Comparison of ENCODE assay signal across 8 mouse cellular contexts in the genomic region with DNA sequence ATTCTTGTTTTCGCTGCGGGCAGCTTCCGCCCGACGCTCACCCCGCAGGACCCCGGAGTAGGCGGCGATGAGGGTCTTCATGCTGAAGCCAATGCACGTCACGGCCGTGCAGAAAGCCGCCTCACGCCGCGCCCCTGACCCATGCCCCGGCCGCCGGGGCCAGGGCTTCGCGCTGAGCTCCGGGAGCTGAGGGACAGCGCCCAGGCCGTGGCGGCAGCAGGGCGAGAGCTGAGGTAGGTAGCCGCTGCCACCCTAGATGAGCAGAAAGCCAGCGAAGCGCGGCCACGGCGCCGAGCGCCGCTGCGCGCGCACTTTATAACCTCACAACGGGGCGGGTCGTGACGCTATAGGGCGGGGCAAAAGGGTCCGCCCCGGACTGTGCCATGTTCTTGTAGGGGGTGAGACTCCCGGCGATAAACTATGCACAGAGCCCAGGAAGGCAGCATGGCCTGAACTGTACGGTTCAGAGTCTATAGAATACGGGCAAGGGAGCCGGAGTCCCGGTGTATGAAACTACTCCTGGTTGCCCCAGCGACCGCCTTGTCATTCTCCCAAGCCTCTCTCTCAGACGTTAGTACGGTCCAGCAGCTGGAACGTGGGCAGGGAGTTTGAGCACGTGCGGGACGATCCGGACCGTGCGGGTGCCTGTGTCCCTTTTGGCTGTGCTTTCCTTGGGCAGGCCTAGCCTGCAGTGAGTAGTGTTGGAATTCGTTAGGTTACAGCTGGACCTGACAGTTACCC. TPM values are rescaled to one million over a fixed set of nuclear protein-coding genes. Genes with fewer than 3 reads are reported as not detected.
A peak's percentile ranks its signal among the peaks of the same experiment; 100 is the strongest.
DNase-seq lines count a peak whose midpoint lies in the region; ATAC-seq lines count a peak whose summit lies in the region.

A gene (minus strand): TSS at position 288 of the 741 bp plus-strand sequence.

- DNase-seq in adipocyte (ENCODE audit: low spot score), result peak; percentile 89
- peak; percentile 91 for DNase-seq in embryo, embryonic 10 days (ENCODE audit: low spot score)
- peak; percentile 88 for DNase-seq in gastrocnemius, postnatal 14 days
- DNase-seq in left cerebral cortex, postnatal 10 days (ENCODE audit: extremely low spot score in 1 of 2, low spot score in 2 of 2), result peak; percentile 84 to 92
- DNase-seq in right cerebral cortex, postnatal 25 days, result peak; percentile 93
- DNase-seq in urinary bladder, postnatal 4 days (ENCODE audit: low spot score in 2 of 2), result peak; percentile 87 to 92

- peak; percentile 89 for ATAC-seq in inflammation-experienced regulatory T-cells, adult 6 months
- peak; percentile 89 for ATAC-seq in megakaryocyte-erythroid progenitor cell, adult 5-6 weeks (replicated peaks; ENCODE audit: low FRiP score, low TSS enrichment, poor library complexity, severe bottlenecking)

- intact Hi-C loops in gastrocnemius, postnatal 14 days (cut with DNase I; ENCODE audit: low total_unique reads), result no loop called here
- intact Hi-C loops in left cerebral cortex, postnatal 10 days (cut with DNase I), result no loop called here

RNA-seq across cellular contexts. Expression of the gene that starts here (rescaled TPM):
- 10 to 100 TPM; 19.0 to 37.9 TPM for total RNA-seq in gastrocnemius, postnatal 14 days (2021)
- polyA plus RNA-seq in inflammation-experienced regulatory T-cells, adult 6 months (2017; shearing (Covaris generic)), result 1 to 10 TPM in 1 of 3 experiments, under 1 TPM in 2; 0.54 to 1.8 (median 0.91) TPM
- 10 to 100 TPM; 91.8 to 94.0 TPM for total RNA-seq in left cerebral cortex, postnatal 10 days (2021)
- total RNA-seq in megakaryocyte-erythroid progenitor cell, adult 5-6 weeks (2014; fragmentation: Nextera tagmentation), result not detected in 2 replicates
- 0.57 TPM in 1 of 2 replicates, not detected in the other for total RNA-seq in megakaryocyte-erythroid progenitor cell, adult 5-6 weeks (2017)

Comparison
In these comparisons a context has a peak if more than half of its experiments do, and no peak if none do; other contexts are left out.
1. Peak in every context shown above with its lines: DNase-seq and ATAC-seq.
2. RNA of the gene that starts here (total RNA-seq): 91.8 to 94.0 TPM in left cerebral cortex, postnatal 10 days and 19.0 to 37.9 TPM in gastrocnemius, postnatal 14 days; 0.57 TPM in megakaryocyte-erythroid progenitor cell, adult 5-6 weeks; every median in the first group is over 10 times any median in the second.
3. Peak in ATAC-seq in megakaryocyte-erythroid progenitor cell, adult 5-6 weeks; RNA of the gene not detected or under 1 TPM.